Mouse (Mus musculus) heart, postnatal 4 days (tissue): ENCODE data around the gene Arl8b. TPM values are rescaled to one million over a fixed set of nuclear protein-coding genes. Genes with fewer than 3 reads are reported as not detected.

Experiments
- DNase-seq: peaks from one replicate; pipeline ENCODE4 v3.0.0; 2021
- total RNA-seq, 2 experiments: library from RNA; stranded (reverse); gene quantifications; 2 replicates each; pipeline ENCODE4 v1.2.3; 2021

Gene Arl8b
- total RNA-seq, 2 experiments from 2014 or later, result 77.8 to 79.9 TPM

GRCm38 (mm10) chr6:108784796-108785195 lies 1.9 kb downstream of the Arl8b start:
- no peak for DNase-seq

- DNase-seq, result no peak
Observed at GRCm38 (mm10) chr6:108785551-108785950, 2.7 kb downstream of the Arl8b start.

- no peak for DNase-seq
Observed at GRCm38 (mm10) chr6:108791498-108791897, 8.6 kb downstream of the Arl8b start.

GRCm38 (mm10) chr6:108795912-108796311 lies 13.0 kb downstream of the Arl8b start:
- DNase-seq, result no peak

GRCm38 (mm10) chr6:108796706-108797105 lies 13.8 kb downstream of the Arl8b start:
- no peak for DNase-seq

GRCm38 (mm10) chr6:108805194-108805593 lies 22.3 kb downstream of the Arl8b start:
- no peak for DNase-seq

- no peak for DNase-seq
Observed at GRCm38 (mm10) chr6:108805871-108806270, 23.0 kb downstream of the Arl8b start.

GRCm38 (mm10) chr6:108807446-108807845 lies 24.5 kb downstream of the Arl8b start:
- DNase-seq, result no peak

- no peak for DNase-seq
Observed at GRCm38 (mm10) chr6:108808786-108809185, 25.9 kb downstream of the Arl8b start.

GRCm38 (mm10) chr6:108810237-108810636 lies 27.3 kb downstream of the Arl8b start:
- no peak for DNase-seq

GRCm38 (mm10) chr6:108812134-108812533 lies 29.2 kb downstream of the Arl8b start:
- DNase-seq, result no peak

- DNase-seq, result no peak
Observed at GRCm38 (mm10) chr6:108817510-108817909, 34.6 kb downstream of the Arl8b start.

- no peak for DNase-seq
Observed at GRCm38 (mm10) chr6:108824816-108825545, 42.1 kb downstream of the Arl8b start.

GRCm38 (mm10) chr6:108826070-108826469 lies 43.2 kb downstream of the Arl8b start:
- no peak for DNase-seq

- no peak for DNase-seq
Observed at GRCm38 (mm10) chr6:108827336-108827920, 44.5 kb downstream of the Arl8b start.

- peak; percentile 99 for DNase-seq
Observed at GRCm38 (mm10) chr6:108828234-108828868, 45.5 kb downstream of the Arl8b start, which contains the start of gene Edem1. Gene Edem1 (plus strand): TSS chr6:108828641.

- DNase-seq, result peak; percentile 47
Observed at GRCm38 (mm10) chr6:108828872-108829271, 46.0 kb downstream of the Arl8b start.

- DNase-seq, result peak; percentile 18
Observed at GRCm38 (mm10) chr6:108829386-108830370, 46.8 kb downstream of the Arl8b start.

GRCm38 (mm10) chr6:108832170-108832569 lies 49.3 kb downstream of the Arl8b start:
- DNase-seq, result no peak

- DNase-seq, result no peak
Observed at GRCm38 (mm10) chr6:108832989-108833388, 50.1 kb downstream of the Arl8b start.

- no peak for DNase-seq
Observed at GRCm38 (mm10) chr6:108833963-108834697, 51.2 kb downstream of the Arl8b start.
